Mouse (Mus musculus) ES-E14 (cell line): Measurements from ENCODE around the gene Tnik. TPM values are rescaled to one million over a fixed set of nuclear protein-coding genes. Genes with fewer than 3 reads are reported as not detected.

Source experiments
- DNase-seq: peaks from one replicate; pipeline ENCODE4 v3.0.0-alpha.2; 2013; ENCODE audit warnings: low read depth, low spot score
- H3K27ac ChIP-seq: 2 replicates; pipeline ENCODE4 v1.5.1; 2012; ENCODE audit warnings: low read depth, mild to moderate bottlenecking, low read length, moderate library complexity, mixed read lengths; ENCODE audit not compliant: poor library complexity, insufficient read depth, severe bottlenecking
- H3K36me3 ChIP-seq: 2 replicates; pipeline ENCODE4 v1.6.1; 2012; ENCODE audit warnings: mild to moderate bottlenecking, low read length, moderate library complexity, mixed read lengths; ENCODE audit not compliant: control insufficient read depth, poor library complexity, insufficient read depth, severe bottlenecking
- H3K4me1 ChIP-seq, 2 experiments: fragments of 150-350 bp in 1 of 2; sonication (generic) in 1 of 2; 2 replicates each; pipeline ENCODE4 v1.6.1; 2012; ENCODE audit warnings: low read length in 2 of 2, mild to moderate bottlenecking in 1 of 2, mixed read lengths in 1 of 2; ENCODE audit not compliant: control insufficient read depth in 2 of 2, insufficient read depth in 2 of 2, poor library complexity in 1 of 2
- H3K4me3 ChIP-seq, 2 experiments: fragments of 150-350 bp in 1 of 2; sonication (generic) in 1 of 2; 2 replicates each; pipeline ENCODE4 v1.5.1; 2012; ENCODE audit warnings: low read length in 2 of 2, low read depth in 1 of 2, mild to moderate bottlenecking in 1 of 2, mixed read lengths in 1 of 2; ENCODE audit not compliant: insufficient read depth in 1 of 2, poor library complexity in 1 of 2, severe bottlenecking in 1 of 2
- H3K9ac ChIP-seq: 2 replicates; pipeline ENCODE4 v1.6.1; 2012; ENCODE audit warnings: low read depth, mild to moderate bottlenecking, low read length, mixed read lengths; ENCODE audit not compliant: poor library complexity, insufficient read depth, severe bottlenecking
- H3K9me3 ChIP-seq: fragments of 150-350 bp; sonication (generic); 2 replicates; pipeline ENCODE4 v1.6.1; 2012; ENCODE audit warnings: low read depth, mild to moderate bottlenecking, low read length; ENCODE audit not compliant: control insufficient read depth, insufficient read depth
- CHD2 ChIP-seq: IDR thresholded peaks from 2 replicates; pipeline ENCODE4 v1.6.1; 2014; ENCODE audit warnings: mild to moderate bottlenecking, low read depth, low read length, inconsistent platforms
- HCFC1 ChIP-seq: IDR thresholded peaks from 2 replicates; pipeline ENCODE4 v1.6.1; 2012; ENCODE audit warnings: low read length, inconsistent platforms, borderline replicate concordance; ENCODE audit not compliant: insufficient read depth
- MAFK ChIP-seq: IDR thresholded peaks from 2 replicates; pipeline ENCODE4 v1.6.1; 2014; ENCODE audit warnings: mild to moderate bottlenecking, low read depth, low read length, inconsistent platforms; ENCODE audit not compliant: insufficient read depth
- ZC3H11A ChIP-seq: IDR thresholded peaks from 2 replicates; pipeline ENCODE4 v1.6.1; 2012; ENCODE audit warnings: low read depth, mild to moderate bottlenecking, inconsistent platforms, low read length, borderline replicate concordance
- ZNF384 ChIP-seq: IDR thresholded peaks from 2 replicates; pipeline ENCODE4 v1.6.1; 2012; ENCODE audit warnings: low read depth, low read length, inconsistent platforms
- in situ Hi-C, 2 experiments: fragments of 600-800 bp; cut with MboI; formaldehyde crosslinking; loops; one replicate each; pipeline ENCODE4 v1.15.1; 2025; ENCODE audit warnings: low sequenced_read_pairs in 2 of 2, inconsistent platforms in 1 of 2; ENCODE audit not compliant: unreplicated experiment in 2 of 2
- total RNA-seq: library from RNA; depleted of rRNA; stranded (reverse); fragments of 300-350 nt; gene quantifications from 2 replicates; pipeline ENCODE4 v1.2.3, GENCODE M21; 2012

Tnik gene
- total RNA-seq, 1 experiment: 2.6 TPM

DNA sequence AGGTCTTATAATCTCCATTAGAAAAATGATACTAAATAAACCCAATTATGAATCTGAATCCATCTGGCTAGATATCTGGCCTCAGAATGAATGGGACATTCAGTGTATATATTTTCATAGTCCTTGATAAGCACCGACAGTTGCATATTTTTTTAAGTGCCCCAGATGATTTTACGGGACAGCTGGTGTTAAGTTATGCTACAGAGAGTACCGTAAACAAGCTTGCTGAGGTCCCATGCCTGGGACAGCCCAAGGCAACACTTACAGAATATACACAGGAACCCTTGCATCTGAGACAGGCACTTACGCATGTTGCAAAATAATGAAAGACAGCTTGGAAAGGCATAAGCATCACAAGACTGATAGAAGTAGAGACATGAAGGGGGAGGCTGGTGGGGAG is 34.1 kb upstream of the Tnik start:
- Histone ChIP-seq H3K36me3 (no peaks in the 10 kb centered on the region), H3K9ac (no peak overlapping the region)
- in situ Hi-C loops: no loop called here

GRCm38 (mm10) chr3:28229503-28229902 is 33.5 kb upstream of the Tnik start:
- Histone ChIP-seq H3K9ac (no peak overlapping the region), H3K9me3 (no peaks in the 10 kb centered on the region), H3K4me3 (no peak overlapping the region), H3K4me1 (no peaks in the 10 kb centered on the region; a peak in 1 of 4 replicates), H3K36me3 (no peaks in the 10 kb centered on the region), H3K27ac (no peak overlapping the region)
- no peak for TF ChIP-seq ZNF384
- no peak for TF ChIP-seq MAFK
- no peak for TF ChIP-seq CHD2
- TF ChIP-seq ZC3H11A: no peak
- no peak for TF ChIP-seq HCFC1
- in situ Hi-C loops: no loop called here
- DNase-seq: no peak

More for the DNA sequence above, 34.1 kb upstream of the Tnik start:
- Histone ChIP-seq H3K4me1 (no peaks in the 10 kb centered on the region; a peak in 1 of 4 replicates), H3K4me3 (no peak overlapping the region), H3K9me3 (no peaks in the 10 kb centered on the region), H3K27ac (no peak overlapping the region)
- no peak for TF ChIP-seq HCFC1
- no peak for TF ChIP-seq MAFK
- no peak for TF ChIP-seq ZC3H11A
- TF ChIP-seq ZNF384: no peak
- no peak for TF ChIP-seq CHD2
- DNase-seq: no peak

DNA sequence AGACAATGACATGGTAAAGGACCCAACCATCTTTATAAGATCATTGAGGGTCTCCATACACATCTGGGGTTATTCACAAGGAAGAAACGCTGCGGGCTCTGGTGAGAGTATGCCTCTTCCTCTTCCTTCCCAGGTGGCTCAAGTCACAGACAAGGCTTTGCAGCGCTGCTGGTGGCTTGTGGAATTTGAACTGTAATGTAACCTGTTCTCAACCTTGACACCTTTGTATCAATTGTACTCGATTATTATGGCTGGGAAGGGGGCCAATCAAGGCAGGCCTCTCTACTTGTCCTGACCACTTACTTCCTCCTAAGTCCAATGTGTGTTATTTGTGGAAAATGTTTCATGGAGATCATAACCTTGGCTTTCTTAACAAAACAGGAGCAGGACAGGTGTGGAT is 30.1 kb upstream of the Tnik start:
- H3K27ac ChIP-seq: no peak overlapping the region
- in situ Hi-C loops: no loop called here
- no peak for TF ChIP-seq HCFC1
- no peak for TF ChIP-seq MAFK
- no peak for TF ChIP-seq ZNF384
- TF ChIP-seq ZC3H11A: no peak
- no peak for TF ChIP-seq CHD2
- no peaks in the 10 kb centered on the region; a peak in 1 of 4 replicates for H3K4me1 ChIP-seq
- no peaks in the 10 kb centered on the region for H3K9me3 ChIP-seq
- no peaks in the 10 kb centered on the region for H3K36me3 ChIP-seq
- DNase-seq: no peak
- H3K9ac ChIP-seq: no peak overlapping the region
- H3K4me3 ChIP-seq: no peak overlapping the region

DNA sequence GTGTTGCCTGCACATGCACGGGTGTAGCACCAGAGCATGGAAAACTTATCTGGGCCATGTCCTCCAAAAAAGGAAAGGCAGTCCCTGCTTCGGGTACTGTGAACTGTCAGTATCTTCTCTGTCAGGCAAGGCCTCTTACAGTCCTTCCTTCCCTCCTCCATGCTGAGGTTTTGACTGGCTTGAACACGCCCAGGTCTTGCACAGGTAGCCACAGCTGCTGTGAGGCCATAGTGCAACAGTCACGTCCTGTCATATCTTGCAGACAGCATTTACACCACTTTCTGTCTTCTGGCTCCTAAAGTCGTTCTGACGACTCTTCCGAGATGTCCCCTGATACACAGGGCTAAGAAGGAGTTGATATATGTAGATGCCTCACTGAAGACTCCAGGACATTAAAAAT is 28.8 kb upstream of the Tnik start:
- Histone ChIP-seq H3K4me3 (no peak overlapping the region), H3K9ac (no peak overlapping the region), H3K27ac (no peak overlapping the region), H3K4me1 (no peaks in the 10 kb centered on the region), H3K36me3 (no peaks in the 10 kb centered on the region), H3K9me3 (no peaks in the 10 kb centered on the region)
- in situ Hi-C loops: no loop called here
- TF ChIP-seq CHD2: no peak
- no peak for TF ChIP-seq MAFK
- TF ChIP-seq HCFC1: no peak
- no peak for TF ChIP-seq ZC3H11A
- TF ChIP-seq ZNF384: no peak
- DNase-seq: no peak

- no peak overlapping the region for H3K9ac ChIP-seq
- TF ChIP-seq ZNF384: no peak
- TF ChIP-seq MAFK: 0 out of 2 replicates have a peak, but pooled peaks have one; percentile 7
- no peak overlapping the region for H3K4me3 ChIP-seq
- no peak overlapping the region for H3K27ac ChIP-seq
- in situ Hi-C loops: no loop called here
- H3K9me3 ChIP-seq: no peaks in the 10 kb centered on the region
- DNase-seq: no peak
- no peaks in the 10 kb centered on the region for H3K4me1 ChIP-seq
- H3K36me3 ChIP-seq: no peaks in the 10 kb centered on the region
These were observed 26.3 kb upstream of the Tnik start for GRCm38 (mm10) chr3:28236689-28237088.
